Mouse (Mus musculus) limb, embryonic 10.5 days (tissue): ENCODE data around the gene St8sia6. TPM values are rescaled to one million over a fixed set of nuclear protein-coding genes. Genes with fewer than 3 reads are reported as not detected.
A peak's percentile ranks its signal among the peaks of the same experiment; 100 is the strongest.
"Not testable (repeated sequence)": the region's sequence is repeated elsewhere in the genome, so short reads cannot be mapped to it uniquely, and the experiment has no call there.

ENCODE experiments used
- DNase-seq: peaks from one replicate; pipeline ENCODE4 v3.0.0-alpha.2; 2017; ENCODE audit warnings: low spot score
- H3K27ac ChIP-seq: fragments of 300-500 bp; sonication (generic); 2 replicates; pipeline ENCODE4 v1.5.1; 2016; ENCODE audit warnings: mild to moderate bottlenecking
- H3K27me3 ChIP-seq: fragments of 300-500 bp; sonication (generic); 2 replicates; pipeline ENCODE4 v1.6.1; 2016; ENCODE audit warnings: low read depth, mild to moderate bottlenecking; ENCODE audit not compliant: poor library complexity, severe bottlenecking
- H3K36me3 ChIP-seq: fragments of 300-500 bp; sonication (generic); 2 replicates; pipeline ENCODE4 v1.6.1; 2016; ENCODE audit warnings: mild to moderate bottlenecking, moderate library complexity
- H3K4me1 ChIP-seq: fragments of 300-500 bp; sonication (generic); 2 replicates; pipeline ENCODE4 v1.6.1; 2016
- H3K4me3 ChIP-seq: fragments of 300-500 bp; sonication (generic); 2 replicates; pipeline ENCODE4 v1.5.1; 2016; ENCODE audit warnings: mild to moderate bottlenecking, moderate library complexity
- H3K9me3 ChIP-seq: fragments of 300-500 bp; sonication (generic); replicated peaks from 2 replicates; pipeline ENCODE4 v1.6.1; 2016; ENCODE audit warnings: mild to moderate bottlenecking
- WGBS: fragments of 180-500 bp; shearing (Covaris S2); methylation state at CpG from one replicate; pipeline ENCODE4 v1.1.7; 2016; 5-methylcytosine and 5-hydroxymethylcytosine counted together
- polyA plus RNA-seq: library from polyadenylated mRNA; unstranded; fragments of >200 nt; fragmentation: Nextera tagmentation; extraction: Ambion mirVana; gene quantifications from 2 replicates; pipeline ENCODE4 v1.2.1, GENCODE M21; 2016

The St8sia6 gene
- polyA plus RNA-seq, 1 experiment from 2014 or later = 1.7 TPM

DNA sequence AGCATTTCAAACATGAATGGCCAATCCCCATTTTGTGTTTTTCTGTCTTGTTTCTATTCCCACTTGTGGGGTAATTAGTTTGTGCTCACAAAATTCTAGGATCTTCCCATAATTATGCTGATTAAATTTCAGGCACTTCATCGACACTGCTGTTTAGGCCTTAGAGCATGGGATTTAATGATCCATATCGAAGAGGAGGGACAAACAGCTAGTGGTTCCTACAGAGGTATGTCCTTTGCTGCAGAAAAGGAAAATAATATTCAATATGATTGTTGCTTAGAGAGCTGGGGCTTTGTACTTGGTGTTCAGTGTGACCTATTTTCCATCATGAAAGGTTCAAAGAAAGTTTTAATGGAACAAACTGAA, 110.7 kb downstream of the St8sia6 start:
- H3K9me3 ChIP-seq = no peaks in the 10 kb centered on the region
- no peak overlapping the region for H3K27ac ChIP-seq
- H3K36me3 ChIP-seq = no peaks in the 10 kb centered on the region
- H3K27me3 ChIP-seq = no peaks in the 10 kb centered on the region
- H3K4me3 ChIP-seq = no peak overlapping the region
- WGBS = 82% methylated on average over 2 of the region's 2 CpGs
- DNase-seq = no peak
- H3K4me1 ChIP-seq = no peaks in the 10 kb centered on the region

DNA sequence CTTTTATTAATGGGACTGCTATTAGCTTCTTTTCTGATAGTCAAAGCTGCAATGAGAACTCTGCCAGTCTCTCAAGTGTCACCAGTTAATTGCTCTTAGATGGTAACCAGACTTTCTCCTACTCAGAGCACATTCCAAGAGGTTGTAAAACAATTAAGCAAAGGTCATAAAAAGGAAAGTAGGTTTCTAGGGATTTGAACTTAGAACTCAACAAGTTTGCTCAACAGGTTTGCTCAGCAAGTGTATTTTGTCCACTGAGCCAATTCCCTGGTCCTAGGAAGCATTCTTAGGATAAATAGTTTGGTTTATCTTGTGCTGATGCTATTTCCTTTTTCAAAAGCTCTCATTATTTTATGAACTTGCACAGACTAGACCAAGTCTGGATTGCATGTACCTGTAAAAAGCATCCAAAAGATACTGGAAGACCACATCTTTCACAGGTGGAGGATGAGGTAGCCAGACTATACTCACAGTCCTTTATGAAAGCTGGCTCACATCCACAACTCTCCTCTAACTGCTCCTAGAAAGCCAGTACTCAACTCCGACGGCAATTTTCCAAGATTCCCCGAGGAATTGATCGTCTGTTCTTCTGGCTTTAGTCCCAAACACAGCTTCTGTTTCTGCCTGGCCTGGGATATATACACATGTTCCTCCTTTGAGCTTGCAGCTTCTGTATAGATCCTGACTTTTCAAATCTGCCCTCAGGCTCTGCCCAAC, 111.2 kb downstream of the St8sia6 start:
- no peak for DNase-seq

DNA sequence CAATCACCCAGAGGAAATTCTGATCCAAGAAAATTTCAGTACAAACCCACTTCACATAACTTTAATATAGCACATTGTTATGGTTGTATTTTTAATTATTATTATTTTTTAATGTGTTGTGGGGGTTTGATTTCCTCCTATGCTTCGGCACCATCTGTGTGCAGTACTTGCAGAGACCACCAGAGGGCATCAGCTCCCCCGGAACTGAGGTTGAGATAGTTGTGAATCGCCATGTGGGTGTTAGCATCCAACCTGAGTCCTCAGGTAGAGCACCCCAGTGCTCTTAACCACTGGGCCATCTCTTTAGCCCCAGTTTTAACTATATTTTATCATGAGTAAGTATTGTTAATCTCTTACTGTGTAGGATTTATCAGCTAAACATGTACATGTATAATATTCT, 120.9 kb downstream of the St8sia6 start:
- H3K4me3 ChIP-seq = no peak overlapping the region
- H3K9me3 ChIP-seq = no peaks in the 10 kb centered on the region
- DNase-seq = peak; percentile 32
- no peak overlapping the region for H3K27ac ChIP-seq
- 59% methylated on average over 3 of the region's 3 CpGs for WGBS
- no peaks in the 10 kb centered on the region for H3K27me3 ChIP-seq
- H3K36me3 ChIP-seq = no peaks in the 10 kb centered on the region
- no peaks in the 10 kb centered on the region for H3K4me1 ChIP-seq

More for the DNA sequence above, 111.2 kb downstream of the St8sia6 start:
- Histone ChIP-seq H3K27me3 (no peaks in the 10 kb centered on the region), H3K9me3 (no peaks in the 10 kb centered on the region), H3K4me3 (no peak overlapping the region), H3K4me1 (no peaks in the 10 kb centered on the region), H3K36me3 (no peaks in the 10 kb centered on the region), H3K27ac (no peak overlapping the region)
- WGBS = 68% methylated on average over 4 of the region's 4 CpGs

GRCm38 (mm10) chr2:13672426-13672825, 121.4 kb downstream of the St8sia6 start:
- no peak overlapping the region for H3K4me3 ChIP-seq
- H3K9me3 ChIP-seq = no peaks in the 10 kb centered on the region
- no peaks in the 10 kb centered on the region for H3K36me3 ChIP-seq
- H3K27ac ChIP-seq = no peak overlapping the region
- 89% methylated on average over 12 of the region's 12 CpGs for WGBS
- H3K27me3 ChIP-seq = no peaks in the 10 kb centered on the region
- DNase-seq = no peak
- H3K4me1 ChIP-seq = no peaks in the 10 kb centered on the region

DNA sequence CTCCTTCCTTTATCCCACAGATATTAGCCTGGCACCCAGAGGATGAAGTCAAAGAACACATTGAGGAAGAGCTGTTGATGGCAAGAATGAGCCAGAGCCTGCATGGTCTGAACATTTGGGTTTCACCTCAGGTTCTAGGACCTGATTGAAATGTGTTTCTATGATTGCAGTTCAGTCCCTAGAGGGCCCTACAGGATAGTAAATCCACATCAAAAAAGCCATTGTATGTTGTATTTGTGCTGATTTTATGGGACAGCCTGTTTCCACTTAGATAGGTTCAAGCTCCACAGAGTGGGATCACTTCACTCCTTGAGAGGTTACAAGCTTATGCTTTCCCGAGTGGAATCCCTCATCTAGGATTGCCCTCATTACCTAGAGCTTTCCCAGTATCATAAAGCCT, 159.0 kb downstream of the St8sia6 start:
- Histone ChIP-seq H3K4me3 (no peak overlapping the region), H3K27me3 (no peaks in the 10 kb centered on the region), H3K4me1 (peaks cover 8% of the 10 kb centered on the region), H3K36me3 (no peaks in the 10 kb centered on the region), H3K9me3 (no peaks in the 10 kb centered on the region), H3K27ac (no peak overlapping the region)
- DNase-seq = no peak
- WGBS = 27% methylated on average over 1 of the region's 1 CpGs

DNA sequence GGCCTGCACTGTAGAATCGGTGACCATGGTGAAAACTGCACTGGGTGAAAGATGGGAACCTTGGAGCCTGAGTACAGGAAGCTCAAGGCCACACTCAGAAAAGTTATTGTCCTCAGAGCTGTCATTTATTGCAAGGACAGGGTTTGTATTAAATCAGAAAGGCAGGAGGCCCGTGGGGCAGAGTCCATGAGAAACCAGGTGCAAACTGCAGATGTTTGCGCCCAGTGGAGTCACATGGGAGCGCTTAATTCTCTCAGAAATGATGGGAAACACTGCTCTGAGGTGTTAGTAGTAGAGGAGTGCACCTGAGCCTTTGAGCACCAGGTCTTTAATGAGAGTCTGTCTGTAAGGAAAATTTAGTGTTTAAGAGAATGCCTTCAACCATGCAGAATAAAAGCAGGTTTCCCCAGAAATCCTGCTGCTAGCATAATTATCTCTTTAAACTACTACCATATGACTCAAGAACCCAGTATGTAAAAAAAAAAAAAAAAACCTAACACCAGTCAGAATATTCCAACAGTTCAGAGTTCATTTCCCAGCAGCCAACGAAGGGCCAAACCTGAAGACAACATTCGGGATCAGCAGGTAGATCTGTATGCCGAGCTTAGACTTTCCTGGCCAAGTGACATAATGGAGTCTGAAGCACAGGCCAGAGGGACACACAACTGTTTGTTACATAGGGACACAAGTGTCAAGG, 163.6 kb downstream of the St8sia6 start:
- H3K36me3 ChIP-seq = no peaks in the 10 kb centered on the region
- H3K4me1 ChIP-seq = peaks cover 15% of the 10 kb centered on the region
- H3K27ac ChIP-seq = no peak overlapping the region
- no peaks in the 10 kb centered on the region for H3K27me3 ChIP-seq
- WGBS = 77% methylated on average over 7 of the region's 7 CpGs
- no peak overlapping the region for H3K4me3 ChIP-seq
- DNase-seq = peak; percentile 34
- H3K9me3 ChIP-seq = no peaks in the 10 kb centered on the region

DNA sequence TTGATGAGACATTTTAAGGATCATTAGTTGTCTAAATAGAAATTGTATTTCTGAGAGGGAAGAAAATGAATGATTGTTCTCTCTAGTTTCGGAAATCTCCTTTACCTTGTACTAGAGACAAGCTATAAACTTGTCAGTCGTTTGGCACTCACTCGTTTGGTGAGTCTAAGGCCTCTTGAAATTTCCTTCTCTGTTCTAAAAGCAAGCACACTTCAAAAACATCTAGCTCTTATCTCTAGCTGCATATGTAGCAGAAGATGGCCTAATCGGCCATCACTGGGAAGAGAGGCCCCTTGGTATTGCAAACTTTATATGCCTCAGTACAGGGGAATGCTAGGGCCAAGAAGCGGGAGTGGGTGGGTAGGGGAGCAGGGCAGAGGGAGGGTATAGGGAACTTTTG, 190.2 kb downstream of the St8sia6 start:
- WGBS = 68% methylated on average over 5 of the region's 5 CpGs
- DNase-seq, H3K36me3 ChIP-seq, H3K4me3 ChIP-seq, H3K27ac ChIP-seq, H3K9me3 ChIP-seq, H3K4me1 ChIP-seq, H3K27me3 ChIP-seq: not testable (repeated sequence)

DNA sequence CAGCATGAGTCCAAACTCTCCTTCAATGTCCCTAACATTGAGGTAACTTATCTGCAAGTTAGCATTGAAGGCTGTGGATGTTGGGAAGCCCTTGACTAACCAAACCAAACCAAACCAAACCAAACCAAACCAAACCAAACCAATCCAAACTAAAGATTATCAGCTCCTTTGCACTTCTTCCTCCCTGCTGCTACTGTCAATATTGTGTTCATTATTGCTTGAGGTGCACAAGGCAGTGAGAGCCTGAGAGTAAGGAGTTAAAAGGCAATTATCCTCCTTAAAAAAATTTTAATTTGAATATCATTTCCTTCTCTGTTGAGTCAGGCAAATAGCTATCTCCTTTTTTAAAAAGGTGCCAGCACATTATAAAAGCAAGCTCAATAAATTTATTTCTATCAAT, 190.8 kb downstream of the St8sia6 start:
- Histone ChIP-seq H3K4me1 (peaks cover 7% of the 10 kb centered on the region; the same call in 1 of the 2 replicates), H3K27me3 (no peaks in the 10 kb centered on the region), H3K36me3 (no peaks in the 10 kb centered on the region), H3K4me3 (no peak overlapping the region), H3K9me3 (no peaks in the 10 kb centered on the region), H3K27ac (no peak overlapping the region)
- DNase-seq = no peak

Other genes with a start within 250 kb of the St8sia6 start
- gene Trdmt1, start 249.4 kb downstream of the St8sia6 start, polyA plus RNA-seq = 7.7 and 8.2 TPM in 2 replicates
- 183 and 240 TPM in 2 replicates for gene Vim, start 220.1 kb downstream of the St8sia6 start, polyA plus RNA-seq